Mouse (Mus musculus): ENCODE data around the gene Itgb8.
A peak's percentile ranks its signal among the peaks of the same experiment; 100 is the strongest.

Gene Itgb8

GRCm38 (mm10) chr12:119206711-119207463 is 31.7 kb downstream of the Itgb8 start:
- peak; percentile 88 for DNase-seq

DNA sequence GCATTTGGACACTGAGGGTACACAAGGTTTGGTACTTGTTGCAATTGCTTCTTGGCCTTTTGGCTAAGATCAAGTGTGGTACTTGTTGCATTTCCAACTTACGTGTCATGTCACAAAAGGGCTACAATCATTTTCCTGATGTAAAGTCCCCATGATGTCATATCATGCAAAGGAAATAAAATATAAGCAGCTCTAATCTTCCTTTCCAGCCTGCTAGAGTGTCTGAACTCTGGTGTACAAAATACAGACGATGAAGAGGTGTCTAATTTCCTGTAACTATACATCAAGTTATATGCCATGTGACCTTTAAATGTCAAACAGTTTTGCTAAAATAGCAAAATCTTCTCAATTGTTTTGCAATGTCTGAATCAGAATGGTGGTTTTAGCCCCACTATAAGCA is 34.2 kb downstream of the Itgb8 start:
- no peak for DNase-seq

DNA sequence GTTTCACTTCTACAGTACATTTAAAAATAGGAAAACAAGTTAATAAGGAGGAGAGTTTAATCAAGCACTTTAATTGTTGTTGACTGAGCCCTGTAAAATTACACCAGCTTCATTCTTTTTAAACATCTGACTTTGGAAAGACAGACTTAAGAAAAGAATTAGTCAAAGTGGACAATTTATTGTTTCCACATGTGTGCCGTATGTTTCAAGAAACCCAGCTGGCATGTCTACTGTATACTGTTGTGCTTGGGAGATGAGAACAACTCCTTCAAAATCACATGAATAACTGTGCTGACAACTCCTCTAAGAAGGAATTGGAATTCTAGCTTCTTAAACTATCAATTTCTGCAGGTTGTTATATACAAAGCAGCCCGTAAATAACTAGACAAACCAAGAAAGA is 35.8 kb downstream of the Itgb8 start:
- DNase-seq: no peak

DNA sequence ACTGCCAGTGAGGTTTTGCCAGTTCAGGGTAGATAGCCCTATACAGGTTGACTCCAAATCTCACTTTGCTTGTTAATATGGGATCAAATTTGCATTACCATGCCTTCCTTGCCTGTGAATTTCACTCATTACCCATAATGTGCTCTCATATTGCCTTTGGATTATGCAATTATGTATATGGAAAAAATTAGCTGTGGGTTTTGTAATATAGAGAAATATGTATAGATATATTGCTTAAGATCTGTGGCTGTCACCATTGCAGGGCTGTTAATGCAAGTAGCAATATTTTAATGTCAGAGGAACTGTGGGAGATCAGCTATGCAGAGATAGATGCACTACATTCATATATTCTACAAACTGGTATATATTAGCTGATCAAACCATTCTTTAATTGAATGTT is 43.5 kb downstream of the Itgb8 start:
- no peak for DNase-seq

DNA sequence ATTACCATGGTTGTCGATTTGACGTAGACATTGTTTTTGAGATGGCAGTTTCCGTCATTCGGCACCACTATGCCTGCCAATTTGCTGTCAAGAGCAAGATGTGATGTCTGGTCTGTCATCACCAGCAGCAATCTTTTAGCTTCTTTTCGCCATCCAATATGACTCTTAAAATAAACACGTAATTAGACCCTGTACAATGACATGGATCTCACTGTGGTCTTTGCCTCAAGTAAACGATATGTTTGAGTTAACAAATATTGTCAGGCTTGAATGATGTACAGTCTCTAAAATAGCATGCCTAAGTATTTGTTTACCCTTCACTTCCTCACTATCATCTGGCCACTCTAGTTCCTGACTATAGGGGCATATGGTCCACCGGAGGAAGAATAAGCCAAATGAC is 48.8 kb downstream of the Itgb8 start:
- no peak for DNase-seq

- no peak for DNase-seq
These were observed 53.2 kb downstream of the Itgb8 start for GRCm38 (mm10) chr12:119185441-119185840.

DNA sequence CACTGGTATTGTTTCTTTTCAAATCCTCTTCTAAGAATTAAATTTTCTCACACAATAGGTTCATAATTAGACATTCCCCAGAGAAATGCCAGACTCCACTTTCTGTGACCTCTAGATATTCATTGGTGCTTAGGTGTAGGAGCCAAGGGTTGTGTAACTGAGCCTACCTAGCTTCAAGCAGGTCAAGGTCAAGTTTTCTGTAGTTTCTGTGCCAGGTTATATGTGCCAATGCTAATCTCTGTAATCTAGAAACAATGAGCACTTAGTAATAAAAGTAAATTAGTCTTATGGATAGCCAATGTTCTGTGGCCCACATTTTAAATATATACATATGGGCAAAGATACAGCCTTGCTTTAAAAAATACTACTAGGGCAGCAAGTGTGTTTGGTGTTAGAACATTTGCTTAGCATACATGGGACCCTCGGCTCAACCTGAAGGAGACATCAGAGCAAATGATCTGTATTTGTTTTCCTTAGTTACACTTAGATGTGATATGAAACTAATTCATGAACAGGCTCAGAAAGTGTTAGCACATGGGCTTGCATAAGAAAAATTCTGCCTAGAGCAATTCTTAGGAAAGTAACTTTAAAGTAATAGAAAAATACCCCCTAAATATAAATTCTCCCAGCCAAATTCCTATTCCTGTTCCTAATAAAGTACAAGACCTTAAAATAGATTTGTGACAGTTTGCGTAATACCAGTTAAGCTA is 56.2 kb downstream of the Itgb8 start:
- no peak for DNase-seq

- DNase-seq: no peak
These were observed 62.6 kb downstream of the Itgb8 start for GRCm38 (mm10) chr12:119176017-119176416.

GRCm38 (mm10) chr12:119169828-119170539 is 68.6 kb downstream of the Itgb8 start:
- DNase-seq: no peak

- DNase-seq: no peak
These were observed 69.5 kb downstream of the Itgb8 start for GRCm38 (mm10) chr12:119169143-119169542.

GRCm38 (mm10) chr12:119165115-119165514 is 73.5 kb downstream of the Itgb8 start:
- no peak for DNase-seq

DNA sequence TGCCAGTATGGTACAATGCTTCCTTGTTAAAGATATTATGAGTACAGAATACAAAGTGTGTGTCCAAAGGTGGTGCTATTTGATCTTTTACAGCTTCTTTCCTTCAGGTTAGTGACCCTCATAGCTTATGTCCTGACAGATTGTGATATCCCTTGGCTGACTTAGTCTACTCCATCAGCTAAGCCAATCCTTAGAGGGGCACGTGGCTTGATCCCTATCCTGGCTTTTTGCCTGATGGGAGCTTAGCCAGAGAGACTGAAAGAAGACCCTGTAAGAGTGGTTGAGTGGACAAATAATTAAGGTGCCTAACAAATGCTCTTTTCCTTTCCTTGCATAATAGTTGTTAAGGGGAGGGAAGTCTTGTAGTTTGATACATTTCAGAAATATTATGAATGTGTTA is 73.9 kb downstream of the Itgb8 start:
- no peak for DNase-seq

- peak; percentile 98 for DNase-seq
These were observed 74.4 kb downstream of the Itgb8 start for GRCm38 (mm10) chr12:119164176-119164575.

DNA sequence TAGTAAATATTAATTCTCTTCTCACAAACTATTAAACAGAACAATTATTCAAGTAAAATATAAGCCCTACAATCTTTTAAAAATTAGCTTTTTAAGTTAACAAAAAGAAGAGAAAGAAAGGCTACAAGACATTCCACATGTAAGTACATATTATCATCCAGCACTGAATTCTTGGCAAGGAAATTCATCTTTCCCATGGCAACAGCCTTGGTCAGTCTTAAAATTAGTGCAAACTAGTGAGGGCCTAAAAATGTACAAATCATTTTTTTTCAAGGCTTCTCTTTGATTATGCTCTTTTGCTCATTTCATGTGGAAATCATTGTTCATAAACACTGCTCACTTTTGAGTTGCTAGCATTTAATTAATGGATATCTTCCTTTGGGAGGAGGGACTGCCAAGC is 77.8 kb downstream of the Itgb8 start:
- no peak for DNase-seq

GRCm38 (mm10) chr12:119159254-119159933 is 79.2 kb downstream of the Itgb8 start:
- no peak for DNase-seq

DNA sequence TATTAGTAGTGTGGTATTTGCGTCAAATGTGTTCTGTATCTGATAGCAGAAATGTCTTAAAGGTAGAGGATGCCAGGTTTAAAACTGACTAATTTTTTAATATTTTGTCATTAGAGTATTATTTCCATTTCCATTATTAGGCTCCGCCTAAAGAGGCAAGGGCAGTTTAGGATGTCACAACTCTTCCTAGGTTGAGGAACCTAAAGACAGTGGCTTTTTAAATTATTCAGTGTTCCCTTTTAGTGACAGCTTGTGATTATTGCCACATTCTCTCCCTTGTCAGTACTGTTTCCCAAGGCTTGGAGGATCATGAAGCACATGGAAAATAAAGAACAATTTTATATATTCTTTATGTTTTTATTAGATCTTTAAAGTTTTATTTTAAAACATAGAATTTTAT is 80.9 kb downstream of the Itgb8 start:
- no peak for DNase-seq

- DNase-seq: no peak
These were observed 81.5 kb downstream of the Itgb8 start for GRCm38 (mm10) chr12:119157068-119157467.

GRCm38 (mm10) chr12:119155566-119155965 is 83.0 kb downstream of the Itgb8 start:
- peak; percentile 91 for DNase-seq

DNA sequence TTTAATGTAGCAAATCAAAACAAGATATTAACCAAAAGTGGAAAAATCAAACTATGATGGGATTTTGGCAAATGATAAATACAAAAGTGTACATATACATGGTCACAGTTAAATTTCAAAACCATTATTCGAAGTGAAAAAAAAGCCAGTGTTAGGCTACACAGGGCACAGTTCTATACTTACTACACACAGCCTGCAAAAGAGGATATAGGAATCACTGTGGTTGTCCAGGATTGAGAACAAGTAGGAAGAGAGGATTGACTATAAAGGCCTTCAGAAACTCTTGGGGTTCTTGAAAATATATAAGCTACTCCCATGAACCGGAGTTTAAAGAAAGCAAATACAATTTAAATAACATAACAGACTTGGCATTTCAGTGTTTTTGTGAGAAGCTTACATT is 87.6 kb downstream of the Itgb8 start:
- DNase-seq: no peak

GRCm38 (mm10) chr12:119147753-119148152 is 90.8 kb downstream of the Itgb8 start:
- no peak for DNase-seq

DNA sequence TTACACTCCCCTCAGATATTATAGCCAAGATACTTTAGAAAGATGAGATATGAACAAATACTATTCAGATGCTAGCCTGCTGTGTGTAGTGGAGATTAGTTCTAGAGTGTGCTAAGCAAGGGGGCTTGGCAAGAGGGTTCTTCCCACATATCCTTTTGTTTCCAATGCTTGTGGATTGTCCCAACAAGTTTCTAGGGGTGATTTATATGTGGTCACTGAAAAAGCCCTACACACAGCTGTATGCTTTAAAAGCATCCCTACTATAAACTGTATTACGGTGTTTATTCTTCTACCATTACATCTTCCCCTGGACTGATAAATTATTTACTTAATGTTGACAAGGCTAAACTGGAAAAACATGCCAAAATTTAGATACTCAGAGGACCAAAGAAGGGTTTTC is 92.6 kb downstream of the Itgb8 start:
- no peak for DNase-seq

DNA sequence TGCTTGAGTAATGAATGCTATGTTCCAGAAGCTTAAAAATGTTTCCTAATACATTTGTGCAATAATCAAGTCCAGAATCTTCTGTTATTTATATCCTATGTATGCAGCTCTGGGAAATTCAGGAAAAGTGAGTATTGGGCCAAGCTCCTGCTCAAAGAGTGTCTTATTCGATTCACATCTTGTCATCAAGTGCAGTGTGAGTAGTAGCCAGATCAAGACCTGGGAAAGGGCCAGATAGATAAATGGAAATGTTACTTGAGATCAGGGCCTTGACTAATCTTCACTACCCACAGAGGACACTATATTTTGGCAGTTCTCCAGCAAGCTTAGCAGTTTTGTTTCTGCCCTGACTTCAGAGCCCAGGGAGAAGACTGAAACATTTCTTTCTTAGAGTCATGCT is 100.7 kb downstream of the Itgb8 start:
- DNase-seq: no peak

- no peak for DNase-seq
These were observed 125.0 kb downstream of the Itgb8 start for GRCm38 (mm10) chr12:119113522-119114135.
